Mouse (Mus musculus) kidney, embryonic 14.5 days (tissue): ENCODE measurements around the gene Utp20. TPM values are rescaled to one million over a fixed set of nuclear protein-coding genes. Genes with fewer than 3 reads are reported as not detected.
A peak's percentile ranks its signal among the peaks of the same experiment; 100 is the strongest.
"Not testable (repeated sequence)": the region's sequence is repeated elsewhere in the genome, so short reads cannot be mapped to it uniquely, and the experiment has no call there.

ENCODE experiments used
- ATAC-seq: fragments of 200-750 bp; cut with Nextera tagmentation; 2 replicates; pipeline ENCODE4 v1.8.0; 2017; ENCODE audit warnings: moderate number of reproducible peaks, mild to moderate bottlenecking, moderate TSS enrichment, moderate library complexity; ENCODE audit not compliant: low FRiP score, low TSS enrichment
- H3K27ac ChIP-seq: fragments of 300-500 bp; sonication (generic); 2 replicates; pipeline ENCODE4 v1.5.1; 2014; ENCODE audit warnings: low read depth, mild to moderate bottlenecking, low read length, moderate library complexity, mixed read lengths
- H3K27me3 ChIP-seq: fragments of 300-500 bp; sonication (generic); 2 replicates; pipeline ENCODE4 v1.6.1; 2014; ENCODE audit warnings: mild to moderate bottlenecking, low read length; ENCODE audit not compliant: control insufficient read depth, insufficient read depth
- H3K36me3 ChIP-seq: fragments of 300-500 bp; sonication (generic); 2 replicates; pipeline ENCODE4 v1.6.1; 2014; ENCODE audit warnings: low read length, mixed read lengths; ENCODE audit not compliant: control insufficient read depth, insufficient read depth
- H3K4me1 ChIP-seq: fragments of 300-500 bp; sonication (generic); 2 replicates; pipeline ENCODE4 v1.6.1; 2014; ENCODE audit warnings: low read length, mixed read lengths; ENCODE audit not compliant: control insufficient read depth, insufficient read depth
- H3K4me2 ChIP-seq: fragments of 300-500 bp; sonication (generic); replicated peaks from 2 replicates; pipeline ENCODE4 v1.6.1; 2014; ENCODE audit warnings: low read depth, mild to moderate bottlenecking, low read length
- H3K4me3 ChIP-seq: fragments of 300-500 bp; sonication (generic); 2 replicates; pipeline ENCODE4 v1.5.1; 2014; ENCODE audit warnings: mild to moderate bottlenecking, low read length
- H3K9ac ChIP-seq: fragments of 300-500 bp; sonication (generic); 2 replicates; pipeline ENCODE4 v1.6.1; 2014; ENCODE audit warnings: low read depth, mild to moderate bottlenecking, low read length, moderate library complexity
- H3K9me3 ChIP-seq: fragments of 300-500 bp; sonication (generic); 2 replicates; pipeline ENCODE4 v1.6.1; 2016; ENCODE audit warnings: low read length; ENCODE audit not compliant: control insufficient read depth
- WGBS: fragments of 180-500 bp; shearing (Covaris S2); extraction: QIAGEN DNeasy Blood & Tissue Kit; methylation state at CpG from one replicate; pipeline ENCODE4 v1.1.7; 2014; 5-methylcytosine and 5-hydroxymethylcytosine counted together
- polyA plus RNA-seq: library from polyadenylated mRNA; unstranded; fragments of >200 nt; fragmentation: Nextera tagmentation; extraction: Ambion mirVana; gene quantifications from 2 replicates; pipeline ENCODE4 v1.2.1, GENCODE M21; 2014

Gene Utp20
- polyA plus RNA-seq, 1 experiment from 2014 or later, result 29.9 TPM

DNA sequence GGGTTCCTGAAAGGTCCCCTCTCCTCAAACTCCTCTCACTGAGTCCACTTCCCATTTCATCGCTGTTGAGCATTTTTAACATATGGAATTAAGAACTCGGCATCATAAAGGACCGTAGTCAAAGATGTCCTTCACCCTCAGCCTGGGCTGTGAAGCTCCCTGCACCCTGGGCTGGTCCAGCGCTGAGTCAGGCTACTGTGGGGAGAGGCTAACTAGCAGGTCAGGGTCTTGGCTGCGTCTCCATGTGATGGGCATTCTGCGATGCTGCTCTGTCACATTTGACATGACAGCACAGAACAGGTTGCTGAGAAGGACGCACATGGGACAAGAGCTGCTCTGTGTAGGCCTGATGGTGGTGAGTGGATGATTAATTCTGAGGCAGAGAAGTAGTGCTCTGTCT is 56.9 kb downstream of the Utp20 start:
- no peaks in the 10 kb centered on the region for H3K27me3 ChIP-seq
- no peaks in the 10 kb centered on the region for H3K9me3 ChIP-seq
- no peak overlapping the region for H3K27ac ChIP-seq
- ATAC-seq, result no peak
- peaks cover 87% of the 10 kb centered on the region for H3K36me3 ChIP-seq
- H3K9ac ChIP-seq, result no peak overlapping the region
- 94% methylated on average over 7 of the region's 7 CpGs for WGBS
- H3K4me1 ChIP-seq, result no peaks in the 10 kb centered on the region
- H3K4me2 ChIP-seq, result no peak overlapping the region
- no peak overlapping the region for H3K4me3 ChIP-seq

DNA sequence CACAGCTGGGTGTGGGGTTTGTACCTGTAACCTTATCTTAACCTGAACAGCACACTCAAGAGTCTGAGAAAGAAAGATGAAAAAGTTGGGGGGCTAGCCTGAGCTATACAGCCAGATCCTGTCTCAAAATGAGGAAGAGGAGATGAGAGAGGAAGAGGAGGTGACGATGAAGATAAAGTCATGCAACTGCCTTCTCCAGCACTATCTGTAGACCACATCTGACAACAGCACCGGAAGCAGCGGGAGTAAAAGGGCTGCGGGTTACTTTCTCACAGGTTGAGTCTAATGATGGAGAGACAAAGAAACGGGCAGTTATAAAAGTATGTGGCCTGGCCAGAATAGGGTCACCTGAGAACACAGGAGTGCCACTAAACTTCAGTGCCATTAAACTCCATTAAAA is 57.6 kb downstream of the Utp20 start:
- no peaks in the 10 kb centered on the region for H3K27me3 ChIP-seq
- no peak for ATAC-seq
- no peaks in the 10 kb centered on the region for H3K9me3 ChIP-seq
- 92% methylated on average over 5 of the region's 5 CpGs for WGBS
- no peaks in the 10 kb centered on the region for H3K4me1 ChIP-seq
- no peak overlapping the region for H3K4me2 ChIP-seq
- no peak overlapping the region for H3K9ac ChIP-seq
- no peak overlapping the region for H3K27ac ChIP-seq
- no peak overlapping the region for H3K4me3 ChIP-seq
- H3K36me3 ChIP-seq, result peaks cover 89% of the 10 kb centered on the region

DNA sequence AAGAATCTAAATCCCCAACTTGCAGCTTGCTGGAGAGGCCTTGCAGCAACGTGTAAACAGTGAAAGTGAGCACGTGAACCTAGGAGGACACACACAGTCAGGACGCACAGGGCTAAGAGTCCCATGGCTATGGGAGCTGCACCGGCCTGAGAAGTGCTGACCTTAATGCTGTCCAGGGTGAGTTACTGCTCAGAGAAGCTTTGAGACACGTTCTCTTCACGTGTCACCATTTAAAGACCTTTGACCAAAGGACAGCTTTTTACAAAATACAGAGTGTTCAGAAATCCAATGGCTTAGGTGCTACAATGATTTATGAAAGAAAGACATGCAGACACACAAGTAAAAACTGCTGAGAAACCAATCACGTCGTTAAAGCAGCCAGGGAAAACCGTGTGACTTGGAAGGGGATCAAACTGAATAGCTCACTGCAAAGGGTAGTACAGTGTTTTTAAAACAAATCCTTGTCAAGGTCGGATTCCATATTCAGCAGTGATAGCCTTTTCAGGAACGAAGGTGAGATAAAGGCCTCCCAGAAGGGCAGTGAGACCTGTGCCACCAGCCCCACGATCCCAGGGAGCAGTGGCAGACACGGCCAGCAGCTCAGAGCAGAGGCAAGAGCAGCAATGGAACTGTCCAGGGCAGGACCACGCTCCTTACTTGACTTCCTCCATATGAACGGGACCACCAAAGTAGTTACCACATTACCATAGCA is 61.0 kb downstream of the Utp20 start:
- Histone ChIP-seq H3K4me1 (no peaks in the 10 kb centered on the region), H3K9me3 (no peaks in the 10 kb centered on the region), H3K27me3 (no peaks in the 10 kb centered on the region), H3K36me3 (peaks cover 84% of the 10 kb centered on the region), H3K9ac (no peak overlapping the region), H3K4me2 (no peak overlapping the region), H3K4me3 (no peak overlapping the region), H3K27ac (no peak overlapping the region)
- ATAC-seq, result no peak
- 85% methylated on average over 15 of the region's 15 CpGs for WGBS

DNA sequence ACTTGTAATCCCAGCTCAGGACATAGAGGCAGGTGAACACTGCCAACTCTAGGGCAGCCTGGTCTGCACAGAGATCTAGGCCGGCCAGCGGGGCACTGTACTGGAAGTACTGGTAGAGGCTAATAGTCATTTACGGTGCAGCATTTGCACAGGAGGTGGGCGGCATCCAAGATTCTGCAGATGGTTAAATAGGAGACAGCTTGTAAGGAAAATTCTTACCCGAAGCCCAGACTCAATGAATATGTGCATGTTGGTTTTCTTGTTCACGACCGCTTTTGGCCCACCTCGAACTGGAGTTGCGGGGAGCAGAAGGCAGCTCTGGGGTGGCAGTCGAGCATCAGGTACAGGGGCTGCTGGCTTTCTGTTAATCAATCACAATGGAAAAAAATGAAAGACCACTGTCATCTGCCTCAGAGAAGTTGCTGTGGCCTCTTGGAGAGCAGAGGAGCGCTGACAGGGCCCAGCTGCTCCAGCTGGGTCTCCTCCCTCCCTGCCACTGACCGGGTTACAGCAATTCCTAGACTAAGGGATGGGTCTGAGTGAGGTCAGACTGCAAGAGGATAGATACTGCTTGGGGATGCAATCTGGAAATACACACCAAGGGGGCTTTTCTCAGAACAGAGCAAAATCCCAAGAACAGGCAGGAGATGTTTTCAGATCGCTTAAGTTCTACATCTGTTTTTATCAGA is 64.9 kb downstream of the Utp20 start:
- WGBS, result 89% methylated on average over 13 of the region's 13 CpGs
- Histone ChIP-seq H3K27me3 (no peaks in the 10 kb centered on the region), H3K36me3 (peaks cover 86% of the 10 kb centered on the region), H3K4me2 (no peak overlapping the region), H3K9ac (no peak overlapping the region), H3K4me1 (no peaks in the 10 kb centered on the region), H3K27ac (no peak overlapping the region), H3K4me3 (no peak overlapping the region), H3K9me3 (no peaks in the 10 kb centered on the region)
- no peak for ATAC-seq

DNA sequence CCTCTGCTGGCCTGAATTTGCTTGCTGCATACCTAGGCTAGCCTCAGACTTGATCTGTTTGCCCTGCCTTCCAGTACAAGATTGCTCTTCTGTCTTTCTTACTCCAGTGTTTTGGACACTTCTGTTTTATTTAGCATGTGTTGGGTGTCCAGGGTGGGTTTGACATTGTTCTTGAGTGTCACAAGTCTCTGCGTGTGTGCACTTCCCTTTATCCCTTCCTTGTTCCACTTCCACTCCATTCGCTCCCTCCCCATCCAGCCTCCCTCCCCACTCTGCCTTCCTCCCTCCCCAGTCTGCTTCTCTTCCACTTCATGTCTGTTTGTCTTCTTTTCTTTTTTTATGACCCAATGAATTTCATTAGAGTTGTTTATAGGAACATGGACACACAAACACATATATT is 85.2 kb downstream of the Utp20 start:
- no peaks in the 10 kb centered on the region for H3K9me3 ChIP-seq
- H3K4me3 ChIP-seq, result no peak overlapping the region
- no peaks in the 10 kb centered on the region for H3K27me3 ChIP-seq
- no peak overlapping the region for H3K9ac ChIP-seq
- no peak overlapping the region for H3K4me2 ChIP-seq
- 84% methylated on average over 2 of the region's 2 CpGs for WGBS
- H3K36me3 ChIP-seq, result peaks cover 69% of the 10 kb centered on the region
- H3K27ac ChIP-seq, result no peak overlapping the region
- ATAC-seq, result no peak
- H3K4me1 ChIP-seq, result no peaks in the 10 kb centered on the region

DNA sequence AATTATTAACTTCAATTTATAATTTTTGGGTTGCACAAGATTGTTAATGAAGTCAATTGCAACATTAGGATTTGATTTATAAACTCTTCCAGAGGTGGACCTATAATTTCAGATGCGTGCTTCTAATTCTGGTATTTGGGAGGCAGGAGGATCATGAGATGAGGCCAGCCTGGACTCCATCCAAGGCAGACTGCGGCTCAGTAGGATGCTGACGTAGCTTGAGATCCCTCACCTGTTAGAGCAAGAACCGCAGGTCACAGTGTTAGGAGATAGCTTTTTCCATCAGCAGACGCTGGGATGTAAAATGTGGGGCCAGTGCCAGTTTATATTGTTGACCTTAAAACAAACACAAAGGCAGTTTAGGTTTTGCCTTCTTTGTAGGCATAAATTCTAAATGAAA is 85.8 kb downstream of the Utp20 start:
- Histone ChIP-seq H3K4me2 (no peak overlapping the region), H3K27ac (no peak overlapping the region), H3K9me3 (no peaks in the 10 kb centered on the region), H3K9ac (no peak overlapping the region), H3K4me1 (no peaks in the 10 kb centered on the region), H3K4me3 (no peak overlapping the region), H3K27me3 (no peaks in the 10 kb centered on the region), H3K36me3 (peaks cover 71% of the 10 kb centered on the region)
- no peak for ATAC-seq
- 78% methylated on average over 5 of the region's 5 CpGs for WGBS

DNA sequence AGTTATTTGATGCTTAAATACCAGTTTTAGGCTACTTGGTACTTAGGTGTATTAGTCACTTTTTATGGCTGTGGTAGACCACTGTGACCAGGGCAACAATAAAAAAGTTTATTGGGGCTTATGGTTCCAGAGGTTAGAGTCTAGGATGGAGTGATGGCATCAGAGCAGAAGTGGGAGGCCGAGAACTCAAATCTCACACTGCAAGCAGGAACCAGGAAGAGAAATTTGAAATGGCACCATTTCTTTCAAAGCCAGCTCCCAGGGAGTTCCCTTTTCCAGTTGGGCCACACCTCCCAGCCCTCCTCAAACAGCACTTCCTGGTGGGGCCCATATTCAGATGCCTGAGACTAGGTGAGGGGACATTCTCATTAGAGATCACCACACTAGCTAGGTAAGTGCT is 86.8 kb downstream of the Utp20 start:
- Histone ChIP-seq H3K9me3 (no peaks in the 10 kb centered on the region), H3K36me3 (peaks cover 64% of the 10 kb centered on the region), H3K4me3 (no peak overlapping the region), H3K27ac (no peak overlapping the region), H3K4me1 (no peaks in the 10 kb centered on the region), H3K4me2 (no peak overlapping the region), H3K27me3 (no peaks in the 10 kb centered on the region), H3K9ac (no peak overlapping the region)
- 86% methylated on average over 1 of the region's 1 CpGs for WGBS
- ATAC-seq, result no peak

DNA sequence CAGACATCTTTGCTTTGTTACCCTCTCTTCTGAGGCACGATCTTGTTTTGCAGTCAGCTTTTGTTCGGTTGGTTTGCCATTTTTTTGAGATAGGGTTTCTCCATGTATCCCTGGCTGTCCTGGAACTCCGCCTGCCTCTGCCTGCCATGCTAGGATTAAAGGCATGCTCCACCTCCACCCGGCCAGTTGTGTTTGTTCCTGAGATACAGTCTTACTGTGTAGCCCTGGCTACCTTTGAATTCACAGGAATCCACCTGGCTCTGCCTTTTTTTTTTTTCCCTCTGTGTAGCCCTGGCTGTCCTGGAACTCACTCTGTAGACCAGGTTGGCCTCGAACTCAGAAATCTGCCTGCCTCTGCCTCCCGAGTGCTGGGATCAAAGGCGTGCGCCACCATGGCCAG is 87.5 kb downstream of the Utp20 start:
- H3K36me3 ChIP-seq, result peaks cover 56% of the 10 kb centered on the region
- not testable (repeated sequence) for H3K4me2 ChIP-seq, H3K4me1 ChIP-seq, H3K9ac ChIP-seq, H3K27me3 ChIP-seq, H3K9me3 ChIP-seq, ATAC-seq, H3K27ac ChIP-seq, H3K4me3 ChIP-seq
- 97% methylated on average over 8 of the region's 8 CpGs for WGBS

DNA sequence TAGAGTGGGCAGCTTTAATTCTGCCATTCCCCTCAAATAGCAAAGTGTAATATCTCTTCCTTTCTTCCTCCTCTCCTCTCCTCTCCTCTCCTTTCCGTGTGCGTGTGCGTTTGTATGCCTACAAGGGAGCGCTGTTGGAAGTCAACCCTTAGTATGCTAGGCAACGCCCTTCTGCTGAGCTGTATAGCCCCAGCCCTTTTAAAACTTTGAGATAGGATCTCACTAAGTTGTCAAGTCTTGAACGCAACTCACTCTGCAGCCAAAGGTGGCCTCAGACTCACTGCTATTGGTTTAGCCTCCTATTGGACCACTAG is 94.3 kb downstream of the Utp20 start:
- Histone ChIP-seq H3K27ac (no peak overlapping the region), H3K4me3 (peak overlapping the region; percentile 97), H3K4me2 (peak overlapping the region; percentile 91), H3K9ac (peak overlapping the region; percentile 96), H3K9me3 (no peaks in the 10 kb centered on the region), H3K4me1 (no peaks in the 10 kb centered on the region), H3K36me3 (peaks cover 12% of the 10 kb centered on the region; the same call in 1 of the 2 replicates), H3K27me3 (no peaks in the 10 kb centered on the region)
- 16% methylated on average over 6 of the region's 6 CpGs for WGBS
- no peak for ATAC-seq
